Mouse (Mus musculus): ENCODE measurements around the gene Slc25a54.

Slc25a54 gene

DNA sequence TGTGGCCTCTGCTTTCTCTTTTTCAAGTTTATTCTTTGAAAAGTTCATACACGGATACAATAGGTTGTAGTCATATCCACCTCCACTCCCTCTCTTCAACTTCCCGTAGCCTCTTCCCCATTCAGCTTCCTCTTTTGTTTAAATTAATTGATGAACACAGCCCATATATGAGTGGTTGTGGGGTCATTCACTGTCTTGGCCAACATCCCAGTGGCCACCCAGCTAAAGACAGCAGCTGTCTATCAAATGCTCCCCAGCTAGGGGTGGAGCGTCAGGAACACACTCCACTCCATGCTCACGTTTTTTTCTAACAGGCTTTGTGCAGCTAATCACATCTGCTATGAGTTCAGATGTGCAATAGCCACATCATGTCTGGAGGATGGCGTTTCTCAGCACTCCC, 49.5 kb downstream of the Slc25a54 start:
- DNase-seq = no peak

DNA sequence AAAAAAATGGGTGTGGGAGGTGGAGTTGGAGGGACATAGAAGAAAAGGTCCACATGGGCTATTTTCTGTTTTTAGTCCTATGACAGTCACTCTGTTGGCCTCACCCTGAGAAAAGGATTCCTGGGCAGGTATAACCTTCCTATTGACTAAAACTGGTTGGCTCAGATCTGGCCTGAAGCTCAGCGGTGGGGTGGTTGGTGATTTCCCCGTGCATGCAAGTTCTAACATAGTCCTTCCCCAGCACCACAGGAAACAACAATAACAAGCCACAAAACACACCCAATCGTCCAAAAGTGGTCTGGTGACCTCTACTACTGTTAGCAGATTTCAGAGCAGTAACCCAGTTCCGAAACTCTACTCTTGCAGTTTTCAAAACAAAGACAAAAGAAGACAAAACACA, 52.7 kb downstream of the Slc25a54 start:
- no peak for DNase-seq

DNA sequence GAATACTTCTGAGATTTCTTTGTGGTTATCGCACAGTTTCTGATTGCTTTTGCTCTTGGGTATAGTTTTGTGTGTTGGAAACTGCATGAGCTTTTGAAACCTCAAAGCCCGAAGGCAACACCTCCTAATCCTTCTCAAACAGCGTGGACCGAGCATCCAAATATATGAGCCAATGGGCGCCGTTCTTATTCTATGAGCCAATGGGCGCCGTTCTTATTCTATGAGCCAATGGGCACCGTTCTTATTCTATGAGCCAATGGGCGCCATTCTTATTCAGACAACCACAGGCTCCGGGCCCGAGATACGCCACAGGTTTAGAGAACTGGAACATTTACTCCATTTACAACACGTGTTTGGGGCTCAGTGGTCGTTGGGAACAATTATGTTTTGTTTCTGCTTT, 53.8 kb downstream of the Slc25a54 start:
- no peak for DNase-seq

- DNase-seq = no peak
Observed at GRCm38 (mm10) chr3:109135352-109135751, 55.1 kb downstream of the Slc25a54 start.

DNA sequence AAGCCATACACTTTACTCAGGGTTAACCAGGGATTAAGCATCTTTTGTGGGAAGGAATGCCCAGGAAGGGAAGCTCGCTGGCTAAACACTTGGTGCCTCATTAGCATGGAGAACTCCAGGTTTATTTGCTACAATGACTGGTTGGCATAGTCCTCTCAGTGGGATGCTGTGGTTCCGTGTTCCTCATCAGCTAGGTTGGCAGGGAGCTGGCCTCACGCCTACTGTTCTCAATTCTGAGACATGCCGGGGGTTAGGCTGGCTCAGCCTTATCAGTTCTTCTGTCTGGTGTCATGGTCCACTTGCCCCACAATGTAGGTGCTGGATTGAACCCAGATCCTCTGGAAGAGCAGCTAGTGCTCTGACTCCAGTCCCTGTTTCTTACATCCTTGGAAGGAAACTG, 72.3 kb downstream of the Slc25a54 start:
- no peak for DNase-seq

GRCm38 (mm10) chr3:109153410-109153809, 73.1 kb downstream of the Slc25a54 start:
- DNase-seq = no peak

DNA sequence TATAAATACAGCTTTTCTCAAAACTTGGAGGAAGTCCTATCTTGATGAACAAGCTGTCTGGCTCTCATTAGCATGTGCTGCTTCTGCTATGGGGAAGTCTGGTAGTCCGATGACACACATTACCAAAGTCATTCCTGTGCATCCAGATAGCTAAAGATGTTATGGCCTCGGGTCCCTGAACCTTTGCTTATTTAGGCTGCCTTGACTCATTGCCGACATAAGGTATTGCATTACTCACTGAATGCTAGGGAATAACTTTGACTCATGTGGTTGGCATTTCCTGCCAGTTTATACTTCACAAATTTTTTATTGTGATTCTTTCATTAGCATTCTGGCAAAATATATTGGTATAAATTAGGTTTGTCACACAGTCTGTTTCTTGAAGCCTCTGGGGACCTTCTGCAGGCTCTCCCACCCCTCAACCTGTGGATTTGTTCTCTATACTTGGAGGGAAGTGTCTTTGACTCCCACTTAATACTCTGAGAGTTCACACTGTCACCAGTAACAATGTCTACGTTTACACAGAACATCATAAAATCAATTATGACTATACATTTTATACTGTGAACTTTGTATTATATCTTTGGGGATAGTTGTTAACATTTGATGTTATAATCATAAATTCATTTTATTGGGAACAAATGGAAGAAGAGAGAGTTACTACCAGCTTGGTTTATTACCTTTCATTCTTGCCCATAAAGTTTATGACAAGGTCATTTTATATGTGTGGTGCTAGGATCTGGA, 75.8 kb downstream of the Slc25a54 start:
- no peak for DNase-seq

DNA sequence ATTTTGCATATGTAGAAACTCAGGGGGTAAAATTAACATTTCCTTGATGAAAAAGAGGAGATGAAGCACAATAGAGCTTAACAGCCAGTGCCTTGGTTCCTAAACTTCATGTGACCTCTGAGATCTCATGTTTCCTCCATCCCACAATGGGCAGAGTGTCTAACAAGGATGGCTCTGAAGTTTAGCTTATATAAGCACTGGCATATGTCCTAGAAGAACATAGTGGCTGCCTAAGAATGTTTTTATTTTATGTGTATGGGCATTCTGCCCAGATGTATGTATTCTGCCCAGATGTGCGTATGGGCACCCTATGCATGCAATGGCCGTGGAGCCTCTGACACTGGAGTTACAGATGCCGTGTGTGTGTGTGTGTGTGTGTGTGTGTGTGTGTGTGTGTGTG, 77.2 kb downstream of the Slc25a54 start:
- DNase-seq = no peak

GRCm38 (mm10) chr3:109164088-109164487, 83.8 kb downstream of the Slc25a54 start:
- no peak for DNase-seq

DNA sequence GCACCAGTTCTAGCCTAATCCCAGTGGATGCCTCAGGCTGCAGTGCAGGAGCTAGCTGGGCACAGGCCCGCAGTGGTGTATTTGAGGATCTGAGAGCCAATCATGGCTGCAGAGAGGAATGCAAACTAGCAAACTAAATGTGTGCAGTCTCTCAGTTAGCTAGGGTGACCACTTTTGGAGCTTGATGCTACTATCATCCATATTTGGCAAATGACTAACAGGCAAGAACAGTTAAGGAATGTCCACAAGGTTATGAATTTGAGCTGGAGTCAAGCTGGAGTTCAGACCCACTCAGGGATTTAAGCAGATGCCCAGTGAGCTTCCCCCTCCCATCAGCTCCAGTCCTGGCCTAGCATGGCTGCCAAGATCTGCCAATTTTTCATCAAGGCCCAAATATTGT, 84.4 kb downstream of the Slc25a54 start:
- DNase-seq = no peak

GRCm38 (mm10) chr3:109165214-109165829, 85.1 kb downstream of the Slc25a54 start:
- DNase-seq = no peak

Measured in embryo, embryonic 11 days (tissue).